Mouse (Mus musculus) bone marrow macrophage, adult 2 months (primary cell): ENCODE data around the gene Gm1553. TPM values are rescaled to one million over a fixed set of nuclear protein-coding genes. Genes with fewer than 3 reads are reported as not detected.

Source experiments
- H3K27ac ChIP-seq: 2 replicates; pipeline ENCODE4 v1.5.1; 2012; ENCODE audit warnings: low read depth, low read length; ENCODE audit not compliant: insufficient read depth
- H3K4me1 ChIP-seq: 2 replicates; pipeline ENCODE4 v1.6.1; 2012; ENCODE audit warnings: low read length; ENCODE audit not compliant: control insufficient read depth, insufficient read depth
- H3K4me3 ChIP-seq: 2 replicates; pipeline ENCODE4 v1.5.1; 2012; ENCODE audit warnings: mild to moderate bottlenecking, low read length, moderate library complexity; ENCODE audit not compliant: insufficient read depth
- CTCF ChIP-seq: IDR thresholded peaks from 2 replicates; pipeline ENCODE4 v1.5.1; 2012; ENCODE audit warnings: low read depth, mild to moderate bottlenecking, low read length, moderate library complexity
- POLR2A ChIP-seq: IDR thresholded peaks from 2 replicates; pipeline ENCODE4 v1.6.1; 2012; ENCODE audit warnings: mild to moderate bottlenecking, low read depth, low read length, borderline replicate concordance
- polyA plus RNA-seq: library from polyadenylated mRNA; stranded (reverse); fragments of >200 nt; gene quantifications from 2 replicates; pipeline ENCODE4 v1.2.4, GENCODE M21; 2012; ENCODE audit not compliant: missing spikeins, insufficient read depth, insufficient read length

Gene Gm1553
- polyA plus RNA-seq: not detected in 2 replicates

GRCm38 (mm10) chr10:82492518-82492917 lies at the start of gene Gm1553:
TSS of gene Gm1553 (minus strand) at chr10:82492618.
- H3K27ac ChIP-seq: no peak within 1 kb of the TSS
- TF ChIP-seq CTCF (no peak), POLR2A (no peak)

More at GRCm38 (mm10) chr10:82492518-82492917, at the start of gene Gm1553:
- no peaks in the 10 kb centered on the region for H3K4me1 ChIP-seq
- no peak within 1 kb of the TSS for H3K4me3 ChIP-seq

Other genes with a start within 250 kb of the Gm1553 start
- not detected in 2 replicates for gene 4932415D10Rik, start 176.0 kb downstream of the Gm1553 start, polyA plus RNA-seq
- 1.9 and 3.3 TPM in 2 replicates for gene Gm4924, start 138.4 kb downstream of the Gm1553 start, polyA plus RNA-seq
- gene 1190007I07Rik, start 130.6 kb upstream of the Gm1553 start, polyA plus RNA-seq: 18.5 and 18.6 TPM in 2 replicates
- gene Tdg, start 137.2 kb upstream of the Gm1553 start, polyA plus RNA-seq: 18.8 and 25.6 TPM in 2 replicates
- not detected in 2 replicates for gene Glt8d2, start 198.0 kb upstream of the Gm1553 start, polyA plus RNA-seq
- 13.2 and 15.5 TPM in 2 replicates for gene Hcfc2, start 203.5 kb upstream of the Gm1553 start, polyA plus RNA-seq